Mouse (Mus musculus) liver, adult 2 months (tissue): ENCODE results near the gene Plekhb2.

Source experiments
- CTCF ChIP-seq: fragments of 200-500 bp; IDR thresholded peaks from 2 replicates; pipeline ENCODE4 v1.5.1; 2011; ENCODE audit warnings: low read depth, low read length, control low read depth
- POLR2A ChIP-seq: fragments of 200-500 bp; IDR thresholded peaks from 2 replicates; pipeline ENCODE4 v1.6.1; 2011; ENCODE audit warnings: low read length, control low read depth; ENCODE audit not compliant: insufficient read depth; ENCODE audit errors: extremely low read depth

DNA sequence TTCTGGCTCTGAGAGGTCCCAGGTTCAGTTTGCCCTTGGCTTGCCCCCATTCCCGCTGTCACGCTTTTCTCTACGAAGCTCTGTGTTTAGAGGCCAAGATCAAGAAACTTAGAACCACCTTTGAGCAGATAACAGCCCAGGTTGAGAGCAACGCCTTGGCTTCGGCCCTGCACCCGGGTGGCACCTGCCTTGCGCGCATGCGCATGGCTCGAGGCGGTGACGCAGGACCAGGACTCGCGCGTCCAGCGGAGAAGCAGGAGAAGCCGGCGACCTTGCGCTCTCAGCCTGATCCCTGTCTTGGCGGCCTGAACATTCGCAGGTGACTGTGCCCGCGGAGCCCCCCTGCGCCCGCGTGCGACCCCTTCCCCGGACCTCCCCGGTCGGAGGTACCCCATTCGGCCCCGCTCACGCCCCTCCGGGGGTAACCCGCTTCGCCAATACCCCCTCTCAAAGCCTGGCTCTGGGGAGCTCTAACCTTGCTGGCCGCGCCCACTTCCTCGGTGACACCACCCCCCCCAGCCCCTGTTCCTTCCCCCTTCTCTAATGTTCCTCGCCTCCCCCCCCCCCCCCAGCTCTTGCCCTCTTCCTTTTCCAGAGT lies at the start of gene Plekhb2:
- TF ChIP-seq POLR2A (no peak), CTCF (no peak)
